Mouse (Mus musculus): Measurements from ENCODE around the gene Unc5a. TPM values are rescaled to one million over a fixed set of nuclear protein-coding genes. Genes with fewer than 3 reads are reported as not detected.
A peak's percentile ranks its signal among the peaks of the same experiment; 100 is the strongest.

Gene Unc5a
- polyA plus RNA-seq, 1 experiment from 2014 or later, result 2.5 TPM

- 68% methylated on average over 12 of the region's 12 CpGs for WGBS (ENCODE audit: insufficient replicate concordance)
- no peak for ATAC-seq (replicated peaks; ENCODE audit: insufficient number of reproducible peaks, low FRiP score, low TSS enrichment)
- H3K27me3 ChIP-seq (ENCODE audit: control insufficient read depth, insufficient read depth, low read length), result peaks cover 13% of the 10 kb centered on the region
Observed at GRCm38 (mm10) chr13:54980957-54981356, 31.7 kb downstream of the Unc5a start.

GRCm38 (mm10) chr13:54983001-54983400 lies 33.8 kb downstream of the Unc5a start:
- no peak for ATAC-seq (replicated peaks; ENCODE audit: insufficient number of reproducible peaks, low FRiP score, low TSS enrichment)
- no peak overlapping the region for H3K4me3 ChIP-seq (ENCODE audit: low read depth, low read length)
- peaks cover 16% of the 10 kb centered on the region for H3K27me3 ChIP-seq (ENCODE audit: control insufficient read depth, insufficient read depth, low read length)
- H3K27ac ChIP-seq (ENCODE audit: low read depth, low read length), result no peak overlapping the region
- peaks cover 9% of the 10 kb centered on the region; the same call in 1 of the 2 replicates for H3K4me1 ChIP-seq (ENCODE audit: control insufficient read depth, insufficient read depth, low read length)
- no peaks in the 10 kb centered on the region for H3K9me3 ChIP-seq (replicated peaks; ENCODE audit: control insufficient read depth, low read length)
- 69% methylated on average over 8 of the region's 8 CpGs for WGBS (ENCODE audit: insufficient replicate concordance)
- H3K4me2 ChIP-seq, result no peak overlapping the region
- no peak overlapping the region for H3K9ac ChIP-seq (ENCODE audit: low read depth, low read length)
- no peaks in the 10 kb centered on the region for H3K36me3 ChIP-seq (ENCODE audit: control insufficient read depth, insufficient read depth, low read length)

More at GRCm38 (mm10) chr13:54980957-54981356, 31.7 kb downstream of the Unc5a start:
- H3K36me3 ChIP-seq (ENCODE audit: control insufficient read depth, insufficient read depth, low read length), result no peaks in the 10 kb centered on the region
- no peaks in the 10 kb centered on the region for H3K9me3 ChIP-seq (replicated peaks; ENCODE audit: control insufficient read depth, low read length)
- H3K4me2 ChIP-seq, result no peak overlapping the region
- no peak overlapping the region for H3K27ac ChIP-seq (ENCODE audit: low read depth, low read length)
- no peak overlapping the region for H3K4me3 ChIP-seq (ENCODE audit: low read depth, low read length)
- no peak overlapping the region for H3K9ac ChIP-seq (ENCODE audit: low read depth, low read length)
- no peaks in the 10 kb centered on the region for H3K4me1 ChIP-seq (ENCODE audit: control insufficient read depth, insufficient read depth, low read length)

GRCm38 (mm10) chr13:54983614-54984013 lies 34.4 kb downstream of the Unc5a start:
- Histone ChIP-seq H3K36me3 (ENCODE audit: control insufficient read depth, insufficient read depth, low read length) (no peaks in the 10 kb centered on the region), H3K9me3 (replicated peaks; ENCODE audit: control insufficient read depth, low read length) (no peaks in the 10 kb centered on the region), H3K27ac (ENCODE audit: low read depth, low read length) (no peak overlapping the region), H3K9ac (ENCODE audit: low read depth, low read length) (no peak overlapping the region), H3K4me1 (ENCODE audit: control insufficient read depth, insufficient read depth, low read length) (peaks cover 9% of the 10 kb centered on the region; the same call in 1 of the 2 replicates), H3K27me3 (ENCODE audit: control insufficient read depth, insufficient read depth, low read length) (peaks cover 15% of the 10 kb centered on the region), H3K4me3 (ENCODE audit: low read depth, low read length) (no peak overlapping the region), H3K4me2 (no peak overlapping the region)
- ATAC-seq (replicated peaks; ENCODE audit: insufficient number of reproducible peaks, low FRiP score, low TSS enrichment), result no peak
- WGBS (ENCODE audit: insufficient replicate concordance), result 61% methylated on average over 2 of the region's 2 CpGs

GRCm38 (mm10) chr13:54987405-54987804 lies 38.2 kb downstream of the Unc5a start:
- no peak overlapping the region for H3K27ac ChIP-seq (ENCODE audit: low read depth, low read length)
- WGBS (ENCODE audit: insufficient replicate concordance), result 76% methylated on average over 9 of the region's 9 CpGs
- H3K4me3 ChIP-seq (ENCODE audit: low read depth, low read length), result no peak overlapping the region
- H3K4me1 ChIP-seq (ENCODE audit: control insufficient read depth, insufficient read depth, low read length), result peaks cover 9% of the 10 kb centered on the region; the same call in 1 of the 2 replicates
- H3K36me3 ChIP-seq (ENCODE audit: control insufficient read depth, insufficient read depth, low read length), result no peaks in the 10 kb centered on the region
- no peak for ATAC-seq (replicated peaks; ENCODE audit: insufficient number of reproducible peaks, low FRiP score, low TSS enrichment)
- H3K27me3 ChIP-seq (ENCODE audit: control insufficient read depth, insufficient read depth, low read length), result peaks cover 11% of the 10 kb centered on the region
- H3K4me2 ChIP-seq, result no peak overlapping the region
- no peaks in the 10 kb centered on the region for H3K9me3 ChIP-seq (replicated peaks; ENCODE audit: control insufficient read depth, low read length)
- H3K9ac ChIP-seq (ENCODE audit: low read depth, low read length), result no peak overlapping the region

GRCm38 (mm10) chr13:54988181-54988760 lies 39.1 kb downstream of the Unc5a start:
- no peak overlapping the region for H3K9ac ChIP-seq (ENCODE audit: low read depth, low read length)
- no peak overlapping the region for H3K4me3 ChIP-seq (ENCODE audit: low read depth, low read length)
- no peak overlapping the region for H3K4me2 ChIP-seq
- H3K27ac ChIP-seq (ENCODE audit: low read depth, low read length), result peak overlapping the region; percentile 35; the same call in 1 of the 2 replicates
- 31% methylated on average over 7 of the region's 7 CpGs for WGBS (ENCODE audit: insufficient replicate concordance)
- no peaks in the 10 kb centered on the region for H3K9me3 ChIP-seq (replicated peaks; ENCODE audit: control insufficient read depth, low read length)
- no peaks in the 10 kb centered on the region for H3K36me3 ChIP-seq (ENCODE audit: control insufficient read depth, insufficient read depth, low read length)
- no peak for ATAC-seq (replicated peaks; ENCODE audit: insufficient number of reproducible peaks, low FRiP score, low TSS enrichment)
- H3K4me1 ChIP-seq (ENCODE audit: control insufficient read depth, insufficient read depth, low read length), result peaks cover 9% of the 10 kb centered on the region; the same call in 1 of the 2 replicates
- peaks cover 13% of the 10 kb centered on the region for H3K27me3 ChIP-seq (ENCODE audit: control insufficient read depth, insufficient read depth, low read length)

GRCm38 (mm10) chr13:54992215-54992614 lies 43.0 kb downstream of the Unc5a start:
- ATAC-seq (replicated peaks; ENCODE audit: insufficient number of reproducible peaks, low FRiP score, low TSS enrichment), result no peak
- Histone ChIP-seq H3K9me3 (replicated peaks; ENCODE audit: control insufficient read depth, low read length) (no peaks in the 10 kb centered on the region), H3K9ac (ENCODE audit: low read depth, low read length) (no peak overlapping the region), H3K27ac (ENCODE audit: low read depth, low read length) (no peak overlapping the region), H3K4me1 (ENCODE audit: control insufficient read depth, insufficient read depth, low read length) (peaks cover 13% of the 10 kb centered on the region; the same call in 1 of the 2 replicates), H3K36me3 (ENCODE audit: control insufficient read depth, insufficient read depth, low read length) (no peaks in the 10 kb centered on the region), H3K4me3 (ENCODE audit: low read depth, low read length) (no peak overlapping the region), H3K4me2 (no peak overlapping the region), H3K27me3 (ENCODE audit: control insufficient read depth, insufficient read depth, low read length) (peaks cover 9% of the 10 kb centered on the region)
- 82% methylated on average over 7 of the region's 7 CpGs for WGBS (ENCODE audit: insufficient replicate concordance)

- Histone ChIP-seq H3K4me3 (ENCODE audit: low read depth, low read length) (no peak overlapping the region), H3K9ac (ENCODE audit: low read depth, low read length) (no peak overlapping the region), H3K27me3 (ENCODE audit: control insufficient read depth, insufficient read depth, low read length) (peaks cover 11% of the 10 kb centered on the region), H3K9me3 (replicated peaks; ENCODE audit: control insufficient read depth, low read length) (no peaks in the 10 kb centered on the region), H3K36me3 (ENCODE audit: control insufficient read depth, insufficient read depth, low read length) (no peaks in the 10 kb centered on the region), H3K27ac (ENCODE audit: low read depth, low read length) (no peak overlapping the region), H3K4me1 (ENCODE audit: control insufficient read depth, insufficient read depth, low read length) (peaks cover 5% of the 10 kb centered on the region; the same call in 1 of the 2 replicates), H3K4me2 (0 out of 2 replicates have a peak overlapping the region, but pooled peaks have one; percentile 16)
- 18% methylated on average over 4 of the region's 4 CpGs for WGBS (ENCODE audit: insufficient replicate concordance)
- no peak for ATAC-seq (replicated peaks; ENCODE audit: insufficient number of reproducible peaks, low FRiP score, low TSS enrichment)
Observed at GRCm38 (mm10) chr13:54994576-54994975, 45.4 kb downstream of the Unc5a start.

GRCm38 (mm10) chr13:54995161-54995560 lies 46.0 kb downstream of the Unc5a start:
- Histone ChIP-seq H3K4me3 (ENCODE audit: low read depth, low read length) (no peak overlapping the region), H3K27me3 (ENCODE audit: control insufficient read depth, insufficient read depth, low read length) (peaks cover 11% of the 10 kb centered on the region), H3K27ac (ENCODE audit: low read depth, low read length) (no peak overlapping the region), H3K9me3 (replicated peaks; ENCODE audit: control insufficient read depth, low read length) (no peaks in the 10 kb centered on the region), H3K4me2 (no peak overlapping the region), H3K4me1 (ENCODE audit: control insufficient read depth, insufficient read depth, low read length) (peaks cover 5% of the 10 kb centered on the region; the same call in 1 of the 2 replicates), H3K9ac (ENCODE audit: low read depth, low read length) (no peak overlapping the region), H3K36me3 (ENCODE audit: control insufficient read depth, insufficient read depth, low read length) (no peaks in the 10 kb centered on the region)
- 49% methylated on average over 6 of the region's 6 CpGs for WGBS (ENCODE audit: insufficient replicate concordance)
- ATAC-seq (replicated peaks; ENCODE audit: insufficient number of reproducible peaks, low FRiP score, low TSS enrichment), result no peak

- Histone ChIP-seq H3K4me1 (ENCODE audit: control insufficient read depth, insufficient read depth, low read length) (peaks cover 5% of the 10 kb centered on the region; the same call in 1 of the 2 replicates), H3K9ac (ENCODE audit: low read depth, low read length) (no peak overlapping the region), H3K4me2 (no peak overlapping the region), H3K27me3 (ENCODE audit: control insufficient read depth, insufficient read depth, low read length) (peaks cover 11% of the 10 kb centered on the region), H3K4me3 (ENCODE audit: low read depth, low read length) (no peak overlapping the region), H3K36me3 (ENCODE audit: control insufficient read depth, insufficient read depth, low read length) (no peaks in the 10 kb centered on the region), H3K27ac (ENCODE audit: low read depth, low read length) (no peak overlapping the region), H3K9me3 (replicated peaks; ENCODE audit: control insufficient read depth, low read length) (no peaks in the 10 kb centered on the region)
- WGBS (ENCODE audit: insufficient replicate concordance), result 74% methylated on average over 8 of the region's 8 CpGs
- ATAC-seq (replicated peaks; ENCODE audit: insufficient number of reproducible peaks, low FRiP score, low TSS enrichment), result no peak
Observed at GRCm38 (mm10) chr13:54997568-54997967, 48.4 kb downstream of the Unc5a start.
